1 mouse cellular context compared by ENCODE assay signal in genomic region chr17:47038844-47039803, GRCm38 (mm10).
TF ChIP-seq lines count a peak whose summit lies in the region.

No protein-coding gene starts in this region.

TF ChIP-seq in CH12.LX, 34 proteins besides CTCF, POLR2A, EP300 and RAD21 (continued from another document):
- no peak for TF ChIP-seq ZKSCAN1 (IDR thresholded peaks at IDR 0.05; ENCODE audit: borderline replicate concordance, low read depth, low read length)
- no peak; the same call in 1 of the 2 replicates for TF ChIP-seq ELF1 (IDR thresholded peaks at IDR 0.05; ENCODE audit: low read depth, low read length)
- no peak for TF ChIP-seq JUND (conservative IDR thresholded peaks at IDR 0.05; ENCODE audit: low read depth, low read length)
- TF ChIP-seq NELFE (IDR thresholded peaks at IDR 0.05; ENCODE audit: low read depth, low read length), result peak; percentile 58; the same call in 1 of the 2 replicates
